Mouse (Mus musculus): ENCODE data around the gene Mark1. TPM values are rescaled to one million over a fixed set of nuclear protein-coding genes. Genes with fewer than 3 reads are reported as not detected.

Gene Mark1
- polyA plus RNA-seq, 1 experiment from 2014 or later: 2.2 TPM

DNA sequence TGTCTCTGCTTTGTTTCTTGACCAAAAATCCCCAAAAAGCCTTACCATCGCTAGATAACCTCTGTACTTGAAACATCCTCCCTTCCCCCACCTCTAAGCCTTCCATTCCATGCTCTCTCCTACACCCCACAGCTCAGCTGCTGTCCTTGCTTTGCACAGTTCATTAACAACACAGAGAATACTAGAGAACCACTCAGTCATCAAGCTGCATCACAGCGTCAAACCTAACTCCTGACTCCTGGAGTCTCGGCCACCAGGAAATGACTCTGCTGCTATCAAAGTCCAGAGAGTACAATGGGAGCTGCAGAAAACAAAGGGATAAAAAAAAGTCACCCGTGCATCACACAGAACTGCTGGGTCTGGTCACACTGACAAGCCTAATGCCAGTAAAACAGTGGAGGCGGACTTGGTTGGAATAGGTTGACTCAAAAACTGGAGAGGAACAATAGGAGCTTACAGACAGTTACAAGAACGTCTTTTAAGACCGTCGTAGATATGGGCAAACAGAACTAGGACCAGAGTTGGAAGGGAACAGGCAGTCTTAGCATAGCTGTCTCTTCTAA lies 27.1 kb downstream of the Mark1 start:
- no peak overlapping the region for H3K9ac ChIP-seq (ENCODE audit: low read depth, low read length)
- no peaks in the 10 kb centered on the region for H3K36me3 ChIP-seq (ENCODE audit: control insufficient read depth, insufficient read depth, low read length)
- H3K4me3 ChIP-seq (ENCODE audit: low read depth, low read length): no peak overlapping the region
- H3K27me3 ChIP-seq (ENCODE audit: control insufficient read depth, insufficient read depth, low read length): no peaks in the 10 kb centered on the region
- no peak overlapping the region for H3K4me2 ChIP-seq
- whole genome bisulfite sequencing (ENCODE audit: insufficient replicate concordance): 51% methylated on average over 8 of the region's 8 CpGs
- no peak for ATAC-seq (replicated peaks; ENCODE audit: insufficient number of reproducible peaks, low FRiP score, low TSS enrichment)
- H3K9me3 ChIP-seq (replicated peaks; ENCODE audit: control insufficient read depth, low read length): no peaks in the 10 kb centered on the region
- H3K27ac ChIP-seq (ENCODE audit: low read depth, low read length): no peak overlapping the region
- H3K4me1 ChIP-seq (ENCODE audit: control insufficient read depth, insufficient read depth, low read length): peaks cover 5% of the 10 kb centered on the region; the same call in 1 of the 2 replicates

DNA sequence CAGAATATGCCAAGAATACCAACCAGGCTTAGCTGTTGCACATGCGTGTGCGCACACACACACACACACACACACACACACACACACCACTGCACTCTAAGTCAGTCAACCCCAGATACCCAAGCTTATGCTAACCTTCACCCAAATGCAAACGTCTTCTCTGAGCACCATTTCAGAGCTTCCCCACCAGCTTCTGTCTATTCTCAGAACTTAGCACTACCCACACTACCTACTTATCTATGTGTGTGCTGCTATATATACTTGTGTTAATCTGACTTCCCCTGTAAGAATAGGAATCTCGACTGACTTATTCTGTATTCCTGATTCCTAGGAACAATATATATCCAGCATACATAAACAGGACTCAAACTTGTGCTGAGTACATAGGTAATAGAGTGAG lies 30.0 kb downstream of the Mark1 start:
- 62% methylated on average over 4 of the region's 4 CpGs for WGBS (ENCODE audit: insufficient replicate concordance)

DNA sequence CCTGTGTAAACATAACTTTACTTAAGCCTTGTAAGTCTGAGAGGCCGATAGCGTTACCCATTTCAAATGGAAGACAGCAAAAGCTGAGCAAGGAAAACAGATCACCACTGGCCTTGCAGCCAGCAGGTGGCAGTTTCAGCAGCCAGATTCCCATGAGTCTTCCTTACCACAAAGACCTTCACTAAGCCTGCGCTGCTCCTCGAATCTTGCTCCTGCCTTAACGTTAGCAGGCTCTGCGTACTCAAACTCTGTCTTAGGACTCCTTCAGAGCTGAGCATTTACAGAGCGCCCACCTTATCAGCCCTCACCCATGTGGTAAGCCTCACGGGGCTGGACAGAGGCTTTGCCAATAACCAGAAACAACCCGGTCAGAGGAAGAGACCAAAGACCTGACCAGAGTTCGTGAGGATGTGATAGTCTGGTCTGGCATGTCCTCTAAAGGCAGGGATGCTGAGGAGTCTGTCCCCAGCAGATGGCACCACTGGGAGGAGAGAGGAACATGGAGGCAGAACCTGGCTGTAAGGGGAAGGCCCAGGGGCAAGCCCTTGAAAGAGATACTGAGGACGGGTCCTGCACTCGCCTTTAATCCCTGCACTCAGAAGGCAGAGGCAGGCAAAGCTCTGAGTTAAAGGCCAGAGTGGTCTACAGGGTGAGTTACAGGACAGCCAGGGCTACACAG lies 33.5 kb downstream of the Mark1 start:
- no peak overlapping the region for H3K4me2 ChIP-seq
- ATAC-seq (replicated peaks; ENCODE audit: insufficient number of reproducible peaks, low FRiP score, low TSS enrichment): no peak
- no peak overlapping the region for H3K9ac ChIP-seq (ENCODE audit: low read depth, low read length)
- H3K4me1 ChIP-seq (ENCODE audit: control insufficient read depth, insufficient read depth, low read length): peaks cover 18% of the 10 kb centered on the region
- no peak overlapping the region for H3K27ac ChIP-seq (ENCODE audit: low read depth, low read length)
- no peaks in the 10 kb centered on the region for H3K27me3 ChIP-seq (ENCODE audit: control insufficient read depth, insufficient read depth, low read length)
- H3K4me3 ChIP-seq (ENCODE audit: low read depth, low read length): no peak overlapping the region
- WGBS (ENCODE audit: insufficient replicate concordance): 46% methylated on average over 12 of the region's 12 CpGs
- no peaks in the 10 kb centered on the region; the same call in 1 of the 2 replicates for H3K9me3 ChIP-seq (replicated peaks; ENCODE audit: control insufficient read depth, low read length)
- no peaks in the 10 kb centered on the region for H3K36me3 ChIP-seq (ENCODE audit: control insufficient read depth, insufficient read depth, low read length)

More for the DNA sequence above, 30.0 kb downstream of the Mark1 start:
- Histone ChIP-seq H3K36me3 (ENCODE audit: control insufficient read depth, insufficient read depth, low read length) (no peaks in the 10 kb centered on the region), H3K27ac (ENCODE audit: low read depth, low read length) (no peak overlapping the region), H3K4me3 (ENCODE audit: low read depth, low read length) (no peak overlapping the region), H3K9me3 (replicated peaks; ENCODE audit: control insufficient read depth, low read length) (no peaks in the 10 kb centered on the region), H3K4me2 (no peak overlapping the region), H3K27me3 (ENCODE audit: control insufficient read depth, insufficient read depth, low read length) (no peaks in the 10 kb centered on the region), H3K4me1 (ENCODE audit: control insufficient read depth, insufficient read depth, low read length) (peaks cover 11% of the 10 kb centered on the region), H3K9ac (ENCODE audit: low read depth, low read length) (no peak overlapping the region)
- no peak for ATAC-seq (replicated peaks; ENCODE audit: insufficient number of reproducible peaks, low FRiP score, low TSS enrichment)

DNA sequence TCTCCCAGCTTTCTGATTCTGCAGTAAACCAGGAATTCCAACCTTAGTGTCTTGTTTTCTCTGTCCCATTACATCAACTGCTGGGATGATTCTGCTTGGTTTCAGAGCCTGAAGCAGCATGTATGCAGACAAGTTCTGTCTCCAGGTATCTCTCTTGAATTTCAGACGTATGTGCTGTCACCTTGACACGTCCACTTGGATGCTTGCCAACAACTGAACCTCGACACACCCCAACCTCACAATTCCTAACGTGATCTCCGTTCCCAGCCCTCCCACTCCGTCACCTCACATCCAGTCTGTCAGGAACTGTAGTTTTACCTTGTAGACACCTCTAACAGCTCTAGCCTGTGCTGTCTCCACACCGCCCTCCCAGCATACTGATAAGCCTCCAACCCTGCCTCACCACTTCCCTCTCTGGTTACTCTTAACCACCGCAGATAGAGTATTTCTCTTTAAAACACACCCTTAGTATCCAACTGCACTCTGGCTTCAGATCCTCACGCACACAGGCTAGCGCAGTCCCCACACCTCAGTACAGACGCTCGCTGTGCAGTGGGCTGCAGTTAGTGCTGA lies 36.2 kb downstream of the Mark1 start:
- H3K4me3 ChIP-seq (ENCODE audit: low read depth, low read length): no peak overlapping the region
- H3K4me2 ChIP-seq: peak overlapping the region; percentile 37
- 41% methylated on average over 12 of the region's 12 CpGs for WGBS (ENCODE audit: insufficient replicate concordance)
- H3K36me3 ChIP-seq (ENCODE audit: control insufficient read depth, insufficient read depth, low read length): no peaks in the 10 kb centered on the region
- H3K9me3 ChIP-seq (replicated peaks; ENCODE audit: control insufficient read depth, low read length): no peaks in the 10 kb centered on the region; the same call in 1 of the 2 replicates
- no peak overlapping the region for H3K9ac ChIP-seq (ENCODE audit: low read depth, low read length)
- peaks cover 18% of the 10 kb centered on the region for H3K4me1 ChIP-seq (ENCODE audit: control insufficient read depth, insufficient read depth, low read length)
- ATAC-seq (replicated peaks; ENCODE audit: insufficient number of reproducible peaks, low FRiP score, low TSS enrichment): no peak
- no peaks in the 10 kb centered on the region for H3K27me3 ChIP-seq (ENCODE audit: control insufficient read depth, insufficient read depth, low read length)
- H3K27ac ChIP-seq (ENCODE audit: low read depth, low read length): no peak overlapping the region

DNA sequence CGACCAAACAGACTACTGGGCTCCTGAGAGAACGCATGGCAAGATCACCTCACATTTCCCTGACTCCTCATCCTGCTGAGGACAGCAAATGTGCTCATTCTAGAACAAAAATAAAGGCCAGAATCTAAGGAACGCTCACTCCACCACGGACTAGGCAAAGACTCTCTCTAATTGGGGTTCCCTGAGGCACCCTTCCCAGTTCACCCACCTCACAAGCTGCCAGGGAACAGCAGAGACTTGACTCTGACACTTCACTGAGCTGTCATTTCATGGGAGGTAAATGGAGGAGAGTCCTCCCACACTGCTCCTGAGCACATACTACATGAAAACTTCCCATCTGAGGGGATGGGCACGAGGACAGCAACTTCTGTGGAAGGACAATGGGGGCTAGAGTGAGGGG lies 37.5 kb downstream of the Mark1 start:
- H3K27ac ChIP-seq (ENCODE audit: low read depth, low read length): no peak overlapping the region
- no peaks in the 10 kb centered on the region for H3K36me3 ChIP-seq (ENCODE audit: control insufficient read depth, insufficient read depth, low read length)
- ATAC-seq (replicated peaks; ENCODE audit: insufficient number of reproducible peaks, low FRiP score, low TSS enrichment): no peak
- H3K9ac ChIP-seq (ENCODE audit: low read depth, low read length): no peak overlapping the region
- no peak overlapping the region for H3K4me3 ChIP-seq (ENCODE audit: low read depth, low read length)
- H3K4me2 ChIP-seq: no peak overlapping the region
- H3K27me3 ChIP-seq (ENCODE audit: control insufficient read depth, insufficient read depth, low read length): no peaks in the 10 kb centered on the region
- H3K4me1 ChIP-seq (ENCODE audit: control insufficient read depth, insufficient read depth, low read length): peaks cover 18% of the 10 kb centered on the region
- H3K9me3 ChIP-seq (replicated peaks; ENCODE audit: control insufficient read depth, low read length): no peaks in the 10 kb centered on the region; the same call in 1 of the 2 replicates
- 73% methylated on average over 5 of the region's 5 CpGs for WGBS (ENCODE audit: insufficient replicate concordance)

DNA sequence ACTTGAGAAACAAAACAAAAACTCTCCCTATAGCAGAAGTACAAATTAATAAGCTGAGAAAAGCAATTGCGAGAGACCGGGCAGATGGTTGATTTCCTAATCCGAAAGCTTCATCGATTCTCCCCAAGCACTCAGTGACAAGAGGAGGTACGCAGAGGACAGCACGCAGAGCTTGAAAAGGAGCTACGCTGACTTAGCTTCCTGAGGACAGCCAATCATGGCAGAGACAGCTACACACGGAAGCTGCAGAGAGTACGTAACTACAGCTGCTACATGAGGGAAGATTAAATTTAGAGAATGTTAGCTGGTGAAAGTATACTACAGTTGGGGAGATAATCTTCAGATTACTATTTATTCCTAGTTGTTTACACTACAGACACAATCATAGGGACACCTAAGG lies 40.6 kb downstream of the Mark1 start:
- ATAC-seq (replicated peaks; ENCODE audit: insufficient number of reproducible peaks, low FRiP score, low TSS enrichment): no peak
- peak overlapping the region; percentile 9; the same call in 1 of the 2 replicates for H3K4me2 ChIP-seq
- 0 out of 2 replicates have a peak overlapping the region, but pooled peaks have one; percentile 12 for H3K9ac ChIP-seq (ENCODE audit: low read depth, low read length)
- H3K9me3 ChIP-seq (replicated peaks; ENCODE audit: control insufficient read depth, low read length): no peaks in the 10 kb centered on the region; the same call in 1 of the 2 replicates
- peaks cover 12% of the 10 kb centered on the region for H3K4me1 ChIP-seq (ENCODE audit: control insufficient read depth, insufficient read depth, low read length)
- WGBS (ENCODE audit: insufficient replicate concordance): 70% methylated on average over 9 of the region's 9 CpGs
- no peaks in the 10 kb centered on the region for H3K27me3 ChIP-seq (ENCODE audit: control insufficient read depth, insufficient read depth, low read length)
- H3K27ac ChIP-seq (ENCODE audit: low read depth, low read length): no peak overlapping the region
- no peaks in the 10 kb centered on the region for H3K36me3 ChIP-seq (ENCODE audit: control insufficient read depth, insufficient read depth, low read length)
- no peak overlapping the region for H3K4me3 ChIP-seq (ENCODE audit: low read depth, low read length)

DNA sequence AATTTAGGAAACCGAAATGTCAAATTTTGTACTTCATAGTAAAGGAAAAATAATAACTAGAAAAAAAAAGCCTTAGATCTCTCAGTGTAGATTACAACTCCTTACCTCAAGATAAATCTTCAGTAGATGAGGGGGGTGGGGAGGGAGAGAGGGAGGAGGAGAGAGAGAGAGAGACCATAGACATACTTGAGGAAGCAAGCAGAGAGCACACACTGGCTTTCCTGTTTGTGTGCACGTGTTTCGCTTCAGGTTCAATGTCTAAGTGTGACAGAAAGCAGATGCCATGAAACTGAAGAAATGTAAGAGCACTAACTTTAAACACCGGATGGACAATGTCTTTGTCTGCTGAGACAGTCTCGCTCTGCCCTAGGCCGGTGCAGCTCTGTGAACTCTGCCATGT lies 41.0 kb downstream of the Mark1 start:
- H3K9me3 ChIP-seq (replicated peaks; ENCODE audit: control insufficient read depth, low read length): no peaks in the 10 kb centered on the region; the same call in 1 of the 2 replicates
- 48% methylated on average over 6 of the region's 6 CpGs for WGBS (ENCODE audit: insufficient replicate concordance)
- H3K9ac ChIP-seq (ENCODE audit: low read depth, low read length): no peak overlapping the region
- no peak for ATAC-seq (replicated peaks; ENCODE audit: insufficient number of reproducible peaks, low FRiP score, low TSS enrichment)
- no peak overlapping the region for H3K4me2 ChIP-seq
- H3K4me3 ChIP-seq (ENCODE audit: low read depth, low read length): no peak overlapping the region
- H3K27ac ChIP-seq (ENCODE audit: low read depth, low read length): no peak overlapping the region
- peaks cover 8% of the 10 kb centered on the region for H3K4me1 ChIP-seq (ENCODE audit: control insufficient read depth, insufficient read depth, low read length)
- H3K36me3 ChIP-seq (ENCODE audit: control insufficient read depth, insufficient read depth, low read length): no peaks in the 10 kb centered on the region
- no peaks in the 10 kb centered on the region for H3K27me3 ChIP-seq (ENCODE audit: control insufficient read depth, insufficient read depth, low read length)

DNA sequence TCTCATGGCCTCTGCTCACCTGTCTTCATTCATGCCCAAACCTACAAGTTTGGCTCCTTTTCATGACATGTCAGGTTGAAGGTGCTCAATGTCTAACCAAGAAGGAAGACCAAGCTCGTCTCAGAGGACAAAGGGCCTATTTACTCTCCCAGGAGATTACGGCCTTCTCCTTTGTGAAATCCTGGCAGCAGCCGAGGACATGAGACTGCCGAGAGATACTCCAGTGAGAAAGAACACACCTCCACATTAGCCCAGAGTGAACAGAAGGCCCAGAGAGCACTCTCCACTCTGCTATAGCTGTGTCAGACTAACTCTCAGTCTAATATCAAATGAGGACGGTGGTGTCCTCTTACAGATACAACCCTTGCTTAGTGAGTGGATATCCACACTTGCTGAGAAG lies 47.6 kb downstream of the Mark1 start:
- no peaks in the 10 kb centered on the region for H3K9me3 ChIP-seq (replicated peaks; ENCODE audit: control insufficient read depth, low read length)
- H3K27me3 ChIP-seq (ENCODE audit: control insufficient read depth, insufficient read depth, low read length): no peaks in the 10 kb centered on the region
- H3K27ac ChIP-seq (ENCODE audit: low read depth, low read length): no peak overlapping the region
- H3K36me3 ChIP-seq (ENCODE audit: control insufficient read depth, insufficient read depth, low read length): no peaks in the 10 kb centered on the region
- H3K4me2 ChIP-seq: no peak overlapping the region
- no peak for ATAC-seq (replicated peaks; ENCODE audit: insufficient number of reproducible peaks, low FRiP score, low TSS enrichment)
- 69% methylated on average over 5 of the region's 5 CpGs for WGBS (ENCODE audit: insufficient replicate concordance)
- H3K4me1 ChIP-seq (ENCODE audit: control insufficient read depth, insufficient read depth, low read length): no peaks in the 10 kb centered on the region
- no peak overlapping the region for H3K4me3 ChIP-seq (ENCODE audit: low read depth, low read length)
- H3K9ac ChIP-seq (ENCODE audit: low read depth, low read length): no peak overlapping the region
